Mouse (Mus musculus) heart, embryonic 13.5 days (tissue): ENCODE data around the gene Gse1. TPM values are rescaled to one million over a fixed set of nuclear protein-coding genes. Genes with fewer than 3 reads are reported as not detected.

Experiments
- ATAC-seq: fragments of 200-750 bp; cut with Nextera tagmentation; 2 replicates; pipeline ENCODE4 v1.8.0; 2017; ENCODE audit warnings: moderate TSS enrichment; ENCODE audit not compliant: insufficient number of reproducible peaks, low FRiP score, low TSS enrichment; ENCODE audit errors: extremely low read depth
- H3K27ac ChIP-seq: fragments of 300-500 bp; sonication (generic); replicated peaks from 2 replicates; pipeline ENCODE4 v1.5.1; 2015; ENCODE audit warnings: moderate library complexity, mild to moderate bottlenecking, inconsistent platforms
- H3K27me3 ChIP-seq: fragments of 300-500 bp; sonication (generic); replicated peaks from 2 replicates; pipeline ENCODE4 v1.6.1; 2015; ENCODE audit warnings: mild to moderate bottlenecking, inconsistent platforms
- H3K36me3 ChIP-seq: fragments of 300-500 bp; sonication (generic); 2 replicates; pipeline ENCODE4 v1.6.1; 2015; ENCODE audit warnings: mild to moderate bottlenecking, inconsistent platforms
- H3K4me1 ChIP-seq: fragments of 300-500 bp; sonication (generic); 2 replicates; pipeline ENCODE4 v1.6.1; 2015; ENCODE audit warnings: inconsistent platforms
- H3K4me2 ChIP-seq: fragments of 300-500 bp; sonication (generic); 2 replicates; pipeline ENCODE4 v1.6.1; 2015; ENCODE audit warnings: inconsistent platforms, mild to moderate bottlenecking, moderate library complexity
- H3K4me3 ChIP-seq: fragments of 300-500 bp; sonication (generic); 2 replicates; pipeline ENCODE4 v1.5.1; 2015; ENCODE audit warnings: moderate library complexity, mild to moderate bottlenecking, inconsistent platforms
- H3K9ac ChIP-seq: fragments of 300-500 bp; sonication (generic); 2 replicates; pipeline ENCODE4 v1.6.1; 2015; ENCODE audit warnings: inconsistent platforms, mild to moderate bottlenecking, moderate library complexity
- H3K9me3 ChIP-seq: fragments of 300-500 bp; sonication (generic); 2 replicates; pipeline ENCODE4 v1.6.1; 2016; ENCODE audit warnings: inconsistent platforms
- WGBS: fragments of 180-500 bp; shearing (Covaris S2); methylation state at CpG from one replicate; pipeline ENCODE4 v1.1.7; 2015; ENCODE audit warnings: mixed read lengths; 5-methylcytosine and 5-hydroxymethylcytosine counted together
- polyA plus RNA-seq: library from polyadenylated mRNA; unstranded; fragments of >200 nt; fragmentation: Nextera tagmentation; extraction: Ambion mirVana; gene quantifications from 2 replicates; pipeline ENCODE4 v1.2.1, GENCODE M21; 2015

The Gse1 gene
- polyA plus RNA-seq, 1 experiment from 2014 or later, result 8.5 TPM

- ATAC-seq, result no peak
- Histone ChIP-seq H3K9me3 (no peaks in the 10 kb centered on the region), H3K4me3 (peak overlapping the region; percentile 36), H3K27ac (peak overlapping the region; percentile 99), H3K4me1 (peaks cover 100% of the 10 kb centered on the region), H3K4me2 (peak overlapping the region; percentile 64), H3K27me3 (no peaks in the 10 kb centered on the region), H3K9ac (peak overlapping the region; percentile 82), H3K36me3 (peaks cover 37% of the 10 kb centered on the region)
- WGBS, result 29% methylated on average over 20 of the region's 20 CpGs
These were observed 328.1 kb downstream of the Gse1 start for GRCm38 (mm10) chr8:120556198-120556892.

- peaks cover 37% of the 10 kb centered on the region for H3K36me3 ChIP-seq
- peaks cover 100% of the 10 kb centered on the region for H3K4me1 ChIP-seq
- no peaks in the 10 kb centered on the region for H3K27me3 ChIP-seq
- no peak overlapping the region for H3K4me3 ChIP-seq
- peak overlapping the region; percentile 64 for H3K4me2 ChIP-seq
- no peaks in the 10 kb centered on the region for H3K9me3 ChIP-seq
- peak overlapping the region; percentile 82 for H3K9ac ChIP-seq
- WGBS, result 49% methylated on average over 15 of the region's 15 CpGs
- no peak for ATAC-seq
- H3K27ac ChIP-seq, result peak overlapping the region; percentile 99
These were observed 329.1 kb downstream of the Gse1 start for GRCm38 (mm10) chr8:120557170-120557965.

GRCm38 (mm10) chr8:120558162-120558561, 329.9 kb downstream of the Gse1 start:
- 79% methylated on average over 3 of the region's 4 CpGs for WGBS

GRCm38 (mm10) chr8:120559654-120560053, 331.4 kb downstream of the Gse1 start:
- H3K4me1 ChIP-seq, result peaks cover 100% of the 10 kb centered on the region
- no peaks in the 10 kb centered on the region for H3K27me3 ChIP-seq
- no peak overlapping the region for H3K4me2 ChIP-seq
- WGBS, result 63% methylated on average over 11 of the region's 11 CpGs
- no peak overlapping the region for H3K27ac ChIP-seq
- H3K9ac ChIP-seq, result peak overlapping the region; percentile 82
- no peak for ATAC-seq
- H3K36me3 ChIP-seq, result peaks cover 24% of the 10 kb centered on the region
- no peak overlapping the region for H3K4me3 ChIP-seq
- no peaks in the 10 kb centered on the region for H3K9me3 ChIP-seq

More at GRCm38 (mm10) chr8:120558162-120558561, 329.9 kb downstream of the Gse1 start:
- Histone ChIP-seq H3K4me1 (peaks cover 100% of the 10 kb centered on the region), H3K9ac (peak overlapping the region; percentile 82), H3K9me3 (no peaks in the 10 kb centered on the region), H3K36me3 (peaks cover 37% of the 10 kb centered on the region), H3K4me3 (no peak overlapping the region), H3K4me2 (no peak overlapping the region), H3K27me3 (no peaks in the 10 kb centered on the region), H3K27ac (no peak overlapping the region)
- ATAC-seq, result no peak

- WGBS, result 77% methylated on average over 5 of the region's 5 CpGs
- Histone ChIP-seq H3K9me3 (no peaks in the 10 kb centered on the region), H3K4me1 (peaks cover 100% of the 10 kb centered on the region), H3K4me3 (no peak overlapping the region), H3K4me2 (no peak overlapping the region), H3K9ac (0 out of 2 replicates have a peak overlapping the region, but pooled peaks have one; percentile 82), H3K36me3 (peaks cover 25% of the 10 kb centered on the region), H3K27me3 (no peaks in the 10 kb centered on the region), H3K27ac (no peak overlapping the region)
- no peak for ATAC-seq
These were observed 332.3 kb downstream of the Gse1 start for GRCm38 (mm10) chr8:120560535-120560934.

- Histone ChIP-seq H3K27ac (peak overlapping the region; percentile 98), H3K36me3 (peaks cover 33% of the 10 kb centered on the region), H3K4me3 (no peak overlapping the region), H3K27me3 (no peaks in the 10 kb centered on the region), H3K4me2 (no peak overlapping the region), H3K4me1 (peaks cover 99% of the 10 kb centered on the region), H3K9ac (peak overlapping the region; percentile 75), H3K9me3 (no peaks in the 10 kb centered on the region)
- WGBS, result 72% methylated on average over 22 of the region's 22 CpGs
- ATAC-seq, result no peak
These were observed 333.5 kb downstream of the Gse1 start for GRCm38 (mm10) chr8:120561539-120562435.

- H3K36me3 ChIP-seq, result peaks cover 44% of the 10 kb centered on the region
- peak overlapping the region; percentile 75 for H3K9ac ChIP-seq
- 75% methylated on average over 18 of the region's 18 CpGs for WGBS
- no peaks in the 10 kb centered on the region for H3K27me3 ChIP-seq
- no peak for ATAC-seq
- H3K27ac ChIP-seq, result peak overlapping the region; percentile 98
- peaks cover 90% of the 10 kb centered on the region for H3K4me1 ChIP-seq
- no peak overlapping the region for H3K4me3 ChIP-seq
- H3K9me3 ChIP-seq, result no peaks in the 10 kb centered on the region
- peak overlapping the region; percentile 57 for H3K4me2 ChIP-seq
These were observed 334.6 kb downstream of the Gse1 start for GRCm38 (mm10) chr8:120562680-120563347.

GRCm38 (mm10) chr8:120563348-120563724, 335.1 kb downstream of the Gse1 start:
- no peak for ATAC-seq
- H3K4me2 ChIP-seq, result peak overlapping the region; percentile 57
- H3K4me1 ChIP-seq, result peaks cover 85% of the 10 kb centered on the region
- H3K36me3 ChIP-seq, result peaks cover 49% of the 10 kb centered on the region
- no peaks in the 10 kb centered on the region for H3K9me3 ChIP-seq
- H3K27ac ChIP-seq, result peak overlapping the region; percentile 98
- 9% methylated on average over 8 of the region's 8 CpGs for WGBS
- H3K27me3 ChIP-seq, result no peaks in the 10 kb centered on the region
- H3K4me3 ChIP-seq, result peak overlapping the region; percentile 19; the same call in 1 of the 2 replicates
- peak overlapping the region; percentile 75 for H3K9ac ChIP-seq

GRCm38 (mm10) chr8:120563851-120564837, 335.9 kb downstream of the Gse1 start:
- ATAC-seq, result peak; percentile 58
- 15% methylated on average over 20 of the region's 20 CpGs for WGBS
- Histone ChIP-seq H3K27ac (peak overlapping the region; percentile 98), H3K27me3 (no peaks in the 10 kb centered on the region), H3K9ac (peak overlapping the region; percentile 75), H3K9me3 (no peaks in the 10 kb centered on the region), H3K36me3 (peaks cover 50% of the 10 kb centered on the region), H3K4me2 (peak overlapping the region; percentile 57), H3K4me1 (peaks cover 77% of the 10 kb centered on the region), H3K4me3 (peak overlapping the region; percentile 19)
